Mouse (Mus musculus): Measurements from ENCODE around the gene Il1r2.
A peak's percentile ranks its signal among the peaks of the same experiment; 100 is the strongest.

Gene Il1r2

DNA sequence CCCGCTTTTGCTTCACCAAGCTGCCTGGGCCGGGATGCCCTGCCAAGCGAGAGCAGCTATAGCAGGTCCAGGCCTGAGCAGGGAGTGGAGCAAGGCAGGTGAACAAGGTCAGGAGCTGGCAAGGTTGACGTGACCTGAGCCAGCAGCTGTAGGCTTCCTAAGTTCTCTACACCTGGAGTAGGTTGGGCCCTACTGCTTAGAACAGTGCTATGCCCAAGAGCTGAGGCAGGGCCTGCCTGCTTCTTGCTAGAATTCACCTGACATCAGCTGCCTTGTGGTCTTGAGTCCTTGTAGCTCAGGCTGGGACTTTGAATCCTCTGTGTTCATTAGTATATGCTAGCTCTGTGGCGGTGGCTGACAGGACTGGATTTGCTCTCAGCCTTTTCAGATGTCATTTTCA lies at the start of gene Il1r2:
TSS of gene Il1r2 (plus strand) at position 301 of the 400 bp plus-strand sequence.
- no peak for DNase-seq

DNA sequence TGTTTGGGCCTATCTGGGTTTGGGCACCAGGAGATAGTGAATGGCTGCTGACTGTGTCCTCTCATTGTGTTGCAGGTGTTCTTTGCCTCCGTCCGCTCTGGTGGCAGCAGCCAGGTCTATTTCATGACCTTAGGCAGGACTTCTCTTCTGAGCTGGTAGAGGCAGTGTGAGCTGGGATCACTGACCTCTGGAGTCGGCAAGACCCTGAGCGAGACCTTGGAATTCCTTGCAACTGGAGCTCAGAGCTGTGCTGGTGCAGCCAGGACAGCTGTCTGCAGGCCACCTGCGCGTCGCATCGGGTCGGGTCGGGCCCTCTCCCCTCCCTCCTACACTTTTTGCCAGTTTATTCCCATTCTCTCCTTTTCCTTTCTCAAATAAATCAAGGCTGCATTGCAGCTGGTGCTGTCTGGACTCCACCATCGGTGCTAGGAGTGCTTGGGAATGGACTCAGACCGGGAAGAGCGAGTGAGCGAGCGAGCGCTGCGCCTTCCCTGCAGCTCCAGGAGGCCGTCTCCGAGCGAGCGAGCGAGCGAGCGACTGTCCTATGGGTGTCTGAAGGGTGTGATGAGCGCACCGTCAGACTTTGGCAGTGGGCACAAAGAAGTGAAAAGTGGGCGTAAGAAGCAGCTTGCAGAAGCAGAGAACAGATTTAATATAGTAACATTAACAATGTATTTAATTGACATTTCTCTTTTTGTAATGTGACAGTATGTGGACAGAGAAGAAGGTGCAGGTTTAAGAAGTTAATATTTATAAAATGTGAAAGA lies 49.1 kb upstream of the Il1r2 start:
- no peak for DNase-seq

GRCm38 (mm10) chr1:40025416-40025815 lies 48.5 kb upstream of the Il1r2 start:
- no peak for DNase-seq

GRCm38 (mm10) chr1:40027116-40027620 lies 46.7 kb upstream of the Il1r2 start:
- no peak for DNase-seq

- DNase-seq = no peak
Observed at GRCm38 (mm10) chr1:40028207-40028998, 45.5 kb upstream of the Il1r2 start.

DNA sequence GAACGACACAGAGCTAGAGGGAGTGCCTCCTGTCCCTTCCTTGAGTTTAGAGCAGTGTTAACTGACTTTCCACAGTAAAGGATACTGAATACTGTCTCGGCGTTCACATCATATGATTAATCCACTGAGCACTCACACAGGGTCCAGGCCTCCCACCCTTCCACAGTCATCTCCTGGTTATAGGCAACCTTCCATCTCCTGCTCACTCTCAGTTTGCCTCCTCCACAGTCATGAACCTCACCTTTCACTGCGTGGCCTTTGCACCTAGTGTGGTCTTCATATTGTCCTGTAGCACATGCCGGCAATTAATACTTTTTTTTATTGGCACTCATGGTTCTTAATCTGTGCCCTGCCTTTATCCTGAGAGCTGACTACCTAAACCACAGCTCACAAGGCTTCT lies 44.3 kb upstream of the Il1r2 start:
- DNase-seq = no peak

GRCm38 (mm10) chr1:40030287-40030975 lies 43.4 kb upstream of the Il1r2 start:
- DNase-seq = no peak

GRCm38 (mm10) chr1:40030976-40031356 lies 42.9 kb upstream of the Il1r2 start:
- DNase-seq = no peak

GRCm38 (mm10) chr1:40031626-40032025 lies 42.3 kb upstream of the Il1r2 start:
- DNase-seq = no peak

DNA sequence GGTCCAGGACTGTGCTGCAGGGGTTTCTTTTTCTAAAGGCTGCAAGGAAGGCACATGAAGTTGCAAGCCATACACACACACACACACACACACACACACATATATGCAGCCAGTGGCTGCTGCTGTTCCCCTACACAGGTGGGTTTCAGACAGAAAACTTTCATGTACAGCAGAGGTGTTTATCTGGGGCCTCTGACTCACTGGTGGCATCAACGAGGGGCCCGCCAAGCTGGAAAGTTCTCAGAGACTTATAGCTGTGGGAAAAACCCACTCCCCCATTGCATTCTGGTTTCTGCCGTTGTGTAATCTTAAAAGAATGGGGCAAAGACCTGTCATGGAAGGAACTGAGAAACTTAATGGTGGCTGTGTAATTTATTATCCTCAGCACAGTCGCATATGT lies 40.6 kb upstream of the Il1r2 start:
- no peak for DNase-seq

- no peak for DNase-seq
Observed at GRCm38 (mm10) chr1:40033743-40034420, 40.0 kb upstream of the Il1r2 start.

GRCm38 (mm10) chr1:40037831-40038230 lies 36.0 kb upstream of the Il1r2 start:
- DNase-seq = no peak

DNA sequence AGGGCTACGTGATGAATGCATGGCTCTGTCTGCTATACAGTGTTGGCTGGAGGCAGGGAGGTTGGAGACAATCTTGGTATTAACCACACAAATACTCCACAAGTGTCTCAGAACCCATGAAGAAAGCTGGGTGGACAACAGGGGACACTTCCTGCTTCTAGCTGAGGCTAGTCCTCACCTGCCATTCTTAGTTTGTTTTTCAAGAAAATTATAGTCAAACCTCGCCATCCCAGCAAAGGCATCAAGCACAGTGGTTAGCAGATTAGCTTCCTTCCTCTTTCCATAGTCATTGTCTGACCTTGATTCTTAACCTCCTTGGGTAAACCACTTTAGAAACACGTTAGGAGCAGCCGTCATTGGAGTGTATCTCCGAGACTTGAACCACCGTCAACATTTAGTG lies 28.2 kb upstream of the Il1r2 start:
- DNase-seq = no peak

GRCm38 (mm10) chr1:40046600-40046999 lies 27.3 kb upstream of the Il1r2 start:
- no peak for DNase-seq

DNA sequence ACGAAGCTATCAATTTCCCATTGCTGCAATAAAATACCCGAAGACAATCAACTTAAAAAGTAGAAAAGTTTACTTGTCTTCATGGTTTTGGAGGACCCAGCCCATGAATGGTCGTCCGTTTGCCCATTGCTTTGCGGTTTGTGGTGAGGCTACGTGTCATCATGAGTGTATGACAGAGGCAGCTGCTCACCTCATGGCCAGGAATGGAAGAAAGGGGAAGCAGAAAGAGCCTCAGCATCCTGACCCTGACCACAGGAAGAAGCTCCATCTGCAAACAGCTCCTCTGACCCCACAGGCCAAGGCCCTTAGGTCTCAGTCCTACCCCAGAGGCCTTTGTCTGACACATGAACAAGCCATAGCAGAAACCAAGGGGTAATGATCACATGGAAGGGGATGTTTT lies 22.7 kb upstream of the Il1r2 start:
- DNase-seq = peak; percentile 29

- DNase-seq = no peak
Observed at GRCm38 (mm10) chr1:40052156-40052555, 21.7 kb upstream of the Il1r2 start.

DNA sequence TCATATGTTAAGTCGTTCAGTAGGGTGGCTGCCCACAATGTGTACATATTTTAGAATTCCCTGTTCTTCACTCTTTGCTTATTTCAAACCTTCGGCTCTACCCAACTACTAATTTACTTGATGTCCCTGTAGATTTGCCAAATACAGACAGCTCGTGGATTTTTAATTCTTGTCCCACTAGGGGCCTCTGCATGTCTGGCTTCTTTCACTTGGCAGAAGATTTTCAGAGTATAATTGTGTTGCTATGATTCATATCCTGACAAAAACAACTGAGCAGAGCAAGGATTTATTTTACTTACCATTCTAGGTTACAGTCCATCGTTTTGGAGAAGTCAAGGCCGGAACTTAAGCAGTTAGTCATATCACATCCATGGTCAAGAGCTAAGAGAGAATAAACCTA lies 20.8 kb upstream of the Il1r2 start:
- no peak for DNase-seq

DNA sequence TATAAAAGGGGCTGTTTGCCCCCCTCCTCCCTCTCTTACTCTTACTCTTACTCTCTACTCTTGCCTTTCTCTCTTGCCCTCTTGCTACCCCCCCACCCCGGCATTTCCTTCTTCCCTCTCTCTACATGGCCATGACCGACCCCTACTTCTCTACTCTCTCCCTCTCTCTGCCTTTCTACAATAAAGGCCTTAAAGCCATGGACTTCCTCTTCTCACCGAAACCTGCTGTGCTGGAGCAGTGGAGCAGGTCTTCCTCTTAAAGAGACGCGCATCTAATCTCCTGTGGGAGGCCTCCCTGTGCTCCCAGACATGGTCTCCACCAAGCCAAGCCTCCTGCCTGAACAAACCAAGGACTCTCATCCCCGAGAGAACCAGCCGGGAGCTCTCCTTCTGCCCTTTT lies 18.8 kb upstream of the Il1r2 start:
- DNase-seq = no peak

DNA sequence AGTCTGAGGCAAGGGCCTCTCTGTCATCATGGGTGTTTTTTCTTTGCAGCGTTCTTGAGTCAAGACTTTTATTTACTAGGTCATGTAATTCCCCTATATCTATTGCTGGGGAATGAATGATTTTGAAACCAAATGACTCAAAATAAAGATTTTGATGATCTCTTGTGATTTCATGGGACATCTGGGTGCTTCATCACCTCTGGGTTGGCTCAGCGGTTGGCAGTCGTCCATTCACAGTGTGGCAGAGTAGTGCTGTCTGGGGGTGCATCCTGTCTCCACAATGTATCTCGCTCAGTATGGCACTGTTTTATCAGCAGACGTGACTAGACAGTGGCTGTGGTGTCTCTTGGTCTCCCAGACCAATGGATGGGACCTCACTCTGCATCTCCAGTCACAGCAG lies 17.9 kb upstream of the Il1r2 start:
- no peak for DNase-seq

DNA sequence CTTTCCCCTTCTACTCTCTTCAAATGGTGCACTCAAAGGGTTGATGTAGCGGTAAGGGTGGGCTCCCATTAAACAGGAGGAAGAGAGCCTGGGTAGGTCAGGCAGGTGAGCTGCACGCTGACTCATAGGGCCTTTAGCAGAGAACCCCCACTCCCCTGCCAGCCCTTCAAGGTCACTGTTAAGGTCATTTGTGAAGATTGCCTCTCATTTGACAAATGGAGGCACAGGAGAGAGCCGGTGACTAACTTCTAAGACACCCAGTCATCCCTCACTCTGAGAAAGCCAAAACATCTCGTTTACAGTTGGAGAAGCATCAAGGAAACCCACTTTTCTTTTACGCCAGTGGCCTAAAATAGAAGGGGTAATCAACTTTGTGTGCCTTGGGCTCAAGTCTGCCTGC lies 16.5 kb upstream of the Il1r2 start:
- DNase-seq = no peak

GRCm38 (mm10) chr1:40058013-40058412 lies 15.9 kb upstream of the Il1r2 start:
- DNase-seq = no peak

GRCm38 (mm10) chr1:40059122-40059774 lies 14.6 kb upstream of the Il1r2 start:
- DNase-seq = no peak
